22 mouse cellular contexts compared by ENCODE assay signal in genomic region chr17:27425016-27425415, GRCm38 (mm10).
A peak's percentile ranks its signal among the peaks of the same experiment; 100 is the strongest.
DNase-seq lines count a peak whose midpoint lies in the region; ATAC-seq and TF ChIP-seq lines count a peak whose summit lies in the region.
"Had no signal": no experiment of that assay in that cellular context is flagged by ENCODE, and none has a peak within 500 bp of the region (broad histone marks: within the 10 kb centered on the region; RNA-seq: fewer than 3 reads in every experiment).

No protein-coding gene starts in this region.

- H3K4me1 ChIP-seq in cerebellum, adult 2 months (ENCODE audit: control insufficient read depth, insufficient read depth, low read length) = peaks cover 61% of the 10 kb centered on the region
- peaks cover 19% of the 10 kb centered on the region for H3K4me1 ChIP-seq in forebrain, embryonic 11.5 days (replicated peaks; ENCODE audit: control insufficient read depth, insufficient read depth, low read length)

- peak; percentile 35 for DNase-seq in cerebellum, adult 11 months
- no peak for DNase-seq in cerebellum, adult 2 months
- no peak for DNase-seq in cerebellum, postnatal 4 days (ENCODE audit: low spot score in 2 of 2)
- DNase-seq in cerebellum, postnatal 10 days = peak; percentile 79 to 87
- no peak for DNase-seq in cerebellum, adult 18-20 months
- DNase-seq in cerebellum, postnatal 14 days = peak; percentile 71 to 73
- no peak for DNase-seq in forebrain, embryonic 11.5 days (ENCODE audit: low spot score)
- DNase-seq: adrenal gland, adult 8-10 months; adrenal gland, postnatal 14 days; adrenal gland, postnatal 36 days; B cell, adult 2 months; gastrocnemius, adult 2 months had no signal

- no peak overlapping the region for H3K4me3 ChIP-seq in cerebellum, adult 2 months (replicated peaks; ENCODE audit: insufficient read depth, low read depth, low read length)
- H3K4me3 ChIP-seq in forebrain, embryonic 11.5 days (ENCODE audit: low read depth, low read length) = no peak overlapping the region
- H3K4me3 ChIP-seq: embryonic facial prominence, embryonic 10.5 days; embryonic facial prominence, embryonic 12.5 days; forebrain, embryonic 12.5 days; gastrocnemius, adult 2 months had no signal

- H3K27me3 ChIP-seq in cerebellum, adult 2 months (ENCODE audit: control insufficient read depth, insufficient read depth, low read length) = no peaks in the 10 kb centered on the region
- H3K27me3 ChIP-seq in forebrain, embryonic 11.5 days (ENCODE audit: control insufficient read depth, insufficient read depth, low read length) = peaks cover 11% of the 10 kb centered on the region

- no peak for TF ChIP-seq POLR2A in cerebellum, adult 2 months (IDR thresholded peaks at IDR 0.05; ENCODE audit: borderline replicate concordance, insufficient read depth, low read length)

- ATAC-seq in cerebellum, adult (ENCODE audit: insufficient number of reproducible peaks, low FRiP score, low TSS enrichment) = no peak
- no peak for ATAC-seq in forebrain, embryonic 11.5 days (replicated peaks; ENCODE audit: low FRiP score)
- ATAC-seq: activated CD4-positive, CD25-positive, alpha-beta regulatory T cell, adult 4 months; CD4-positive, CD25-positive, alpha-beta regulatory T cell, adult 4 months; forebrain, embryonic 14.5 days; forebrain, embryonic 16.5 days; Patski had no signal

- H3K36me3 ChIP-seq in forebrain, embryonic 11.5 days (ENCODE audit: control insufficient read depth, insufficient read depth, low read length) = no peaks in the 10 kb centered on the region
- H3K36me3 ChIP-seq: embryonic facial prominence, embryonic 12.5 days; forebrain, embryonic 12.5 days; G1E had no signal

- H3K9me3 ChIP-seq in forebrain, embryonic 11.5 days (ENCODE audit: control insufficient read depth, low read length) = no peaks in the 10 kb centered on the region; the same call in 1 of the 2 replicates

- TF ChIP-seq CTCF in cerebellum, adult 2 months (IDR thresholded peaks at IDR 0.05; ENCODE audit: borderline replicate concordance, insufficient read depth, low read depth, low read length) = no peak

- H3K9ac ChIP-seq in forebrain, embryonic 11.5 days (ENCODE audit: low read length) = no peak overlapping the region
- H3K9ac ChIP-seq: embryonic facial prominence, embryonic 12.5 days; forebrain, embryonic 12.5 days had no signal

- 31% methylated on average over 2 of the region's 2 CpGs for WGBS in cerebellum, adult 2 months
- WGBS in forebrain, embryonic 11.5 days = 95% methylated on average over 2 of the region's 2 CpGs

- no peak overlapping the region for H3K4me2 ChIP-seq in forebrain, embryonic 11.5 days (ENCODE audit: low read depth, low read length, severe bottlenecking)
- H3K4me2 ChIP-seq: embryonic facial prominence, embryonic 12.5 days; forebrain, embryonic 12.5 days had no signal

- H3K27ac ChIP-seq in cerebellum, adult 2 months (ENCODE audit: insufficient read depth, low read length) = peak overlapping the region; percentile 14; the same call in 1 of the 2 replicates
- H3K27ac ChIP-seq in forebrain, embryonic 11.5 days (ENCODE audit: low read depth, low read length) = no peak overlapping the region
- H3K27ac ChIP-seq: embryonic facial prominence, embryonic 10.5 days; embryonic facial prominence, embryonic 12.5 days; forebrain, embryonic 12.5 days; gastrocnemius, adult 2 months had no signal

Comparison
In these comparisons a context has a peak if more than half of its experiments do, and no peak if none do; other contexts are left out.
1. DNase-seq: peak in cerebellum, adult 11 months (single experiment), cerebellum, postnatal 10 days (2 of 2) and cerebellum, postnatal 14 days (2 of 2); none in cerebellum, adult 2 months (0 of 2), cerebellum, postnatal 4 days (0 of 2), cerebellum, adult 18-20 months (0 of 2) and forebrain, embryonic 11.5 days (single experiment).